Mouse (Mus musculus) lung, embryonic 16.5 days (tissue): ENCODE measurements around the gene Slc16a1. TPM values are rescaled to one million over a fixed set of nuclear protein-coding genes. Genes with fewer than 3 reads are reported as not detected.

Source experiments
- ATAC-seq: fragments of 200-750 bp; cut with Nextera tagmentation; 2 replicates; pipeline ENCODE4 v1.8.0; 2017; ENCODE audit warnings: low read depth, mild to moderate bottlenecking, moderate library complexity
- H3K27ac ChIP-seq: fragments of 300-500 bp; sonication (generic); 2 replicates; pipeline ENCODE4 v1.5.1; 2014; ENCODE audit warnings: mild to moderate bottlenecking, control low read depth, low read length
- H3K27me3 ChIP-seq: fragments of 300-500 bp; sonication (generic); 2 replicates; pipeline ENCODE4 v1.6.1; 2014; ENCODE audit warnings: low read depth, low read length, mixed read lengths; ENCODE audit not compliant: control insufficient read depth, insufficient read depth
- H3K36me3 ChIP-seq: fragments of 300-500 bp; sonication (generic); 2 replicates; pipeline ENCODE4 v1.6.1; 2014; ENCODE audit warnings: low read length; ENCODE audit not compliant: control insufficient read depth, insufficient read depth
- H3K4me1 ChIP-seq: fragments of 300-500 bp; sonication (generic); replicated peaks from 2 replicates; pipeline ENCODE4 v1.6.1; 2014; ENCODE audit warnings: low read length, mixed read lengths; ENCODE audit not compliant: control insufficient read depth, insufficient read depth
- H3K4me2 ChIP-seq: fragments of 300-500 bp; sonication (generic); 2 replicates; pipeline ENCODE4 v1.6.1; 2014; ENCODE audit warnings: low read depth, low read length, control low read depth
- H3K4me3 ChIP-seq: fragments of 300-500 bp; sonication (generic); 2 replicates; pipeline ENCODE4 v1.5.1; 2014; ENCODE audit warnings: mild to moderate bottlenecking, low read length, control low read depth
- H3K9ac ChIP-seq: fragments of 300-500 bp; sonication (generic); 2 replicates; pipeline ENCODE4 v1.6.1; 2014; ENCODE audit warnings: low read length, control low read depth
- H3K9me3 ChIP-seq: fragments of 300-500 bp; sonication (generic); 2 replicates; pipeline ENCODE4 v1.6.1; 2016; ENCODE audit warnings: low read length; ENCODE audit not compliant: control insufficient read depth
- WGBS: fragments of 180-500 bp; shearing (Covaris S2); extraction: QIAGEN DNeasy Blood & Tissue Kit; methylation state at CpG from one replicate; pipeline ENCODE4 v1.1.7; 2014; 5-methylcytosine and 5-hydroxymethylcytosine counted together
- polyA plus RNA-seq: library from polyadenylated mRNA; unstranded; fragments of >200 nt; fragmentation: Nextera tagmentation; extraction: Ambion mirVana; gene quantifications from 2 replicates; pipeline ENCODE4 v1.2.1, GENCODE M21; 2015

The Slc16a1 gene
- polyA plus RNA-seq, 1 experiment from 2014 or later = 28.0 TPM

DNA sequence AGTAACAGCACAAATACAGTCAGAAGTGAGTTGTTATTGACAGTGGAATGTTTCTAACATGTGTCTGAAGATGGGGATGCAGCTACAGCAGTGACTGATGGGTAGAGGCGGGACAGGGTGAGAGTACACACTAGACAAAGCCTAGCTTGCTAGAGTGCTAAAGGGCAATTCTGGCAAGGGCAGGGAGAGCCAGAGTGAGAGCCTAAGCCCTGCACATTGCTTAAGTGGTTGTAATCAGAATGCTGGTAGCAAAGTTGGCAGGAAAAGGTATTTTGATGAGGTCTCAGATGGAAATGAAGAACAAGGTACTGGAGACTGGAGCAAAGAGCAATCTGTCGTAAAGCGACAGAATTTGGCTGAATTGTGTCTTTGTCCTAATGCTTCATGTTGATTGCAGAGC lies 26.5 kb upstream of the Slc16a1 start:
- H3K4me2 ChIP-seq = no peak overlapping the region

DNA sequence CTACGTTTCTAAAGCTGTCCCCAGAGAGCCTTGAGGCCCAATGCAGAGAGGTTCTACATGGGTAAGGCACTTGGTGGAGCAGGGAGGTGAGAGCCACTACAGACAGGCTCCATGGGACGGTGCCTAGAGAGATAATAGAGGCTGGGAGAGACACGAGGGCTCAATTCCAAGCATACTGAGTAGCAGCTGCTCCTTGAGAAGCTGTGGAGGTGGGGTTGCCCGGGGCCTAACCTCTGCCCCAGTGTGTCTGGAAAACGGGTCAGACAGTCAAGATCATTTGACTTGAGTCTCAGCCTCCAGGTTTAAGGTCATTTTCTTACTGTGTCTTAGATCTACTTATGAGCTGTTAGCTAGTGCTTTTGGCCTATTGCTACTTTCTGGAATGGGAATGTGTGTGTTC lies 25.4 kb upstream of the Slc16a1 start:
- no peak overlapping the region for H3K27ac ChIP-seq
- H3K27me3 ChIP-seq = no peaks in the 10 kb centered on the region
- H3K4me2 ChIP-seq = no peak overlapping the region
- H3K4me1 ChIP-seq = no peaks in the 10 kb centered on the region
- H3K4me3 ChIP-seq = no peak overlapping the region
- 53% methylated on average over 5 of the region's 5 CpGs for WGBS
- H3K36me3 ChIP-seq = no peaks in the 10 kb centered on the region
- no peak for ATAC-seq
- no peak overlapping the region for H3K9ac ChIP-seq
- no peaks in the 10 kb centered on the region for H3K9me3 ChIP-seq

More for the DNA sequence above, 26.5 kb upstream of the Slc16a1 start:
- ATAC-seq = no peak
- 89% methylated on average over 3 of the region's 3 CpGs for WGBS
- Histone ChIP-seq H3K4me1 (no peaks in the 10 kb centered on the region), H3K27ac (no peak overlapping the region), H3K9ac (no peak overlapping the region), H3K36me3 (no peaks in the 10 kb centered on the region), H3K27me3 (no peaks in the 10 kb centered on the region), H3K9me3 (no peaks in the 10 kb centered on the region), H3K4me3 (no peak overlapping the region)

DNA sequence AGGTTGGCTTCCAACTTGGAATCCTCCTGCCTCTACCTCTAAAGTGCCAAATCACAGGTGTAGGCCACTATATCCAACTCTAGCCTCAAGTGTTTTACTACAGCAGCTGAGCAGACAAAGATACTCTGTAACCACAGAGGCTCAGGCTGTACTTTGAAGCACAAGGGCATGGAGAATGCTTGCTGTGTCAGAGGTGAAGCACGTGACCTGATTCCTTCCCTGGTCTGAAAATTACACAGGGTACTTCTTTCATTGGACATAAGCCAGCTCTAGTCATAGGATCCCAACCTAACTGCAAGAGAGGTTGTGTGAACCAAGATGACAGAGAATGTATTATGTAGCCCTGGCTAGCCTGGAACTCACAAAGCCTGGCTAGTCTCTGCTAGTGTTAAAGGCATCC lies 24.4 kb upstream of the Slc16a1 start:
- no peaks in the 10 kb centered on the region for H3K9me3 ChIP-seq
- no peak overlapping the region for H3K4me3 ChIP-seq
- WGBS = 72% methylated on average over 1 of the region's 1 CpGs
- no peak overlapping the region for H3K9ac ChIP-seq
- no peak overlapping the region for H3K4me2 ChIP-seq
- ATAC-seq = no peak
- H3K27ac ChIP-seq = no peak overlapping the region
- no peaks in the 10 kb centered on the region for H3K36me3 ChIP-seq
- no peaks in the 10 kb centered on the region for H3K4me1 ChIP-seq
- no peaks in the 10 kb centered on the region for H3K27me3 ChIP-seq

DNA sequence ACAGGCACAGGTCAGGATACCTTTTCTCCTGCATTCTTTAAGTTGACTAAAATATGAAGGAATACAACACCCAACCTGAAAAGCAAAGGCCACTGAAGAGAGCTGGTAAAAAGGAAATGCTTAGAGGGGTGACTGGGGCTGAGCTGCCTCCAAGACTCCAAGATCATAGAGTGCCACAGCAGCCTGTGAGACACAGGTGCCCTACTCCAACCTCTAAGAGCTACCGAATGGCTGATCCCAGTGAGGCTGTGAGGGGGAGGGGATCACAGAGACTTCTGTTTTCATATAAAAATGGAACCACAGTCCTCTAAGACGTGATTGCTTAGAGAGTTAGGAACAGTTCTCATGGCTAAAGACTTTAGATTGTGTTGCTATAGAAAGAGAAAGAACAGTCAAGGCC lies 23.3 kb upstream of the Slc16a1 start:
- no peak overlapping the region for H3K27ac ChIP-seq
- 68% methylated on average over 2 of the region's 2 CpGs for WGBS

DNA sequence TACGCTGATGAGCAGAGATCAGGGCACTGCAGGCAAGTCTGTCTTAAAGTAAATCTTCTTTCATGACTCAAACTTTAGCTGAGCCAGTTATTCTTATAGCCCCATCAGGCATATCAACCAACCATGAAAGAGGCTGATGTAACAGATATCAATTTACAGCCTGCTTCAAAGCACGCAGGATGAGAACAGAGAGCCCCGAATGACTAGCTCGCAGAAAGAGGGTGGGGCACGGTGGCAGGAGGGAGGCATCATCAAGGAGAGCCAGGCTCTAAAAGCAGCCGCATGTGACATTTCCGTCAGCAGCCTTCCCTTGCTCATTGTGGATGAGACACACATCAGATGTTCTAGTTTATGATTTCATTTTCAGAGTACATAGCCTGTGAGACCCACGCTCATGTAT lies 22.3 kb upstream of the Slc16a1 start:
- Histone ChIP-seq H3K9ac (no peak overlapping the region), H3K36me3 (no peaks in the 10 kb centered on the region), H3K27me3 (no peaks in the 10 kb centered on the region), H3K27ac (no peak overlapping the region), H3K4me1 (no peaks in the 10 kb centered on the region), H3K4me3 (no peak overlapping the region), H3K9me3 (no peaks in the 10 kb centered on the region), H3K4me2 (no peak overlapping the region)
- no peak for ATAC-seq
- WGBS = 38% methylated on average over 8 of the region's 8 CpGs

More for the DNA sequence above, 23.3 kb upstream of the Slc16a1 start:
- H3K9me3 ChIP-seq = no peaks in the 10 kb centered on the region
- H3K27me3 ChIP-seq = no peaks in the 10 kb centered on the region
- H3K4me1 ChIP-seq = no peaks in the 10 kb centered on the region
- no peak overlapping the region for H3K9ac ChIP-seq
- no peak for ATAC-seq
- H3K36me3 ChIP-seq = no peaks in the 10 kb centered on the region
- H3K4me3 ChIP-seq = no peak overlapping the region
- no peak overlapping the region for H3K4me2 ChIP-seq

DNA sequence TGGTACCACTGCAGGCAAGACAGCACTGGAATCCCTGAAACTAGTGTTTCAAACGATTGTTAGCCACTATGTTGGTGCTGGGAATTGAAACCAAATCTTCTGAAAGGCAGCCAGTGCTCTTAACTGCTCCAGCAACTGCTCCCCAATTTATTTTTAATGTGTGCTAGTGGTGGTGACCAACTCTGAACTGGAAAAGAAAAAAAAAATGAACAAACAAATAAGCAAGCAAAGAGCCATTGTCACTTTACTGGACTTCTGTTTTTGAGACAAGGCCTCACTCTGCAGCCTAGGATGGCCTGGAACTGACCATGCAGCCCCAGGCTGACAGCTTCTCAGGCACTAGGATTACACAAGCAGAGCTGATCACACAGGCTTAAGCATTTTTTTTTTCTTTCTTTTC lies 16.6 kb upstream of the Slc16a1 start:
- H3K4me2 ChIP-seq = no peak overlapping the region
- H3K27me3 ChIP-seq = no peaks in the 10 kb centered on the region
- no peak for ATAC-seq
- no peak overlapping the region for H3K9ac ChIP-seq
- no peaks in the 10 kb centered on the region for H3K36me3 ChIP-seq
- no peak overlapping the region for H3K4me3 ChIP-seq
- 33% methylated on average over 1 of the region's 1 CpGs for WGBS
- no peaks in the 10 kb centered on the region for H3K9me3 ChIP-seq
- no peak overlapping the region for H3K27ac ChIP-seq
- no peaks in the 10 kb centered on the region for H3K4me1 ChIP-seq

DNA sequence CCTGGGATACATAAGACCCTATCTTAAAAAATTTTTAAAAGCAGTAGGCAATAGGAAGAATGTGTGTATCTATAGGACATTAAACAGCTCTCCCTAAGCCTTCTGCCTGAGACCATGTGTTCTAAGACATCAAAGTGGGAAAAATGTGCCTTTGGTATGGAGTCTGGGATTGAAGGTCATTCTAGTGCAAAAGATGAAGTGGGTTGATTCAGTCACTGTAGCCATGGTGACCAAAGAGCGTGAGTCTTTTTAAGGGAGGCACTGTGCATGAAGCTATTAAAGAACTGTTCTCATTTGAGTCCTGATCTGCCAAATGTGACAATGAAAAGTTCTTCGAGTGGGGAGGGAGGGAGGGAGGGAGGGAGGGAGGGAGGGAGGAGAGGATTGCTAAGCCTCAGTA lies 8.7 kb upstream of the Slc16a1 start:
- Histone ChIP-seq H3K36me3 (no peaks in the 10 kb centered on the region), H3K4me3 (no peak overlapping the region), H3K27ac (no peak overlapping the region), H3K9me3 (no peaks in the 10 kb centered on the region), H3K9ac (no peak overlapping the region), H3K27me3 (no peaks in the 10 kb centered on the region), H3K4me1 (no peaks in the 10 kb centered on the region), H3K4me2 (no peak overlapping the region)
- 47% methylated on average over 2 of the region's 2 CpGs for WGBS
- no peak for ATAC-seq

DNA sequence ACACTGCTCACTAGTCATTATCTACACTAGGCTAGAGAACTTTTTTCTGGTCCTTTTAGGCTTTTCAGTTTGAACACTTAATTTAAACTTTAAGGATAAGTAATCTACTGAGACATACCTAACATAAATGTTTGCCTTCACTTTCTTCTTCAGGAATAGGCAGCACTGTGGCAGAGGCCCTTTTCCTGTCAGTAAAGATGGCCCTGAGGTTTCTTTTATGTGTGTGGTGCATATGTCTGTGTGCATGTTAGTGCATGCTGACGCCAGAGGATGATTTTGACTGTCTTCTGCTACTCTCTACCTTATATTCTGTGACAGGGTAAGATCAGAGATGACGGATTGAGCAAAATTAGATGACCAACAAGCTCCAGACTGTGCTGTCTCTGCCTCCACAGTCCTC lies 7.5 kb upstream of the Slc16a1 start:
- 83% methylated on average over 2 of the region's 2 CpGs for WGBS
- H3K4me3 ChIP-seq = no peak overlapping the region
- H3K4me2 ChIP-seq = no peak overlapping the region
- no peaks in the 10 kb centered on the region for H3K27me3 ChIP-seq
- no peak overlapping the region for H3K9ac ChIP-seq
- no peaks in the 10 kb centered on the region for H3K9me3 ChIP-seq
- no peak overlapping the region for H3K27ac ChIP-seq
- no peak for ATAC-seq
- H3K36me3 ChIP-seq = no peaks in the 10 kb centered on the region
- H3K4me1 ChIP-seq = no peaks in the 10 kb centered on the region

DNA sequence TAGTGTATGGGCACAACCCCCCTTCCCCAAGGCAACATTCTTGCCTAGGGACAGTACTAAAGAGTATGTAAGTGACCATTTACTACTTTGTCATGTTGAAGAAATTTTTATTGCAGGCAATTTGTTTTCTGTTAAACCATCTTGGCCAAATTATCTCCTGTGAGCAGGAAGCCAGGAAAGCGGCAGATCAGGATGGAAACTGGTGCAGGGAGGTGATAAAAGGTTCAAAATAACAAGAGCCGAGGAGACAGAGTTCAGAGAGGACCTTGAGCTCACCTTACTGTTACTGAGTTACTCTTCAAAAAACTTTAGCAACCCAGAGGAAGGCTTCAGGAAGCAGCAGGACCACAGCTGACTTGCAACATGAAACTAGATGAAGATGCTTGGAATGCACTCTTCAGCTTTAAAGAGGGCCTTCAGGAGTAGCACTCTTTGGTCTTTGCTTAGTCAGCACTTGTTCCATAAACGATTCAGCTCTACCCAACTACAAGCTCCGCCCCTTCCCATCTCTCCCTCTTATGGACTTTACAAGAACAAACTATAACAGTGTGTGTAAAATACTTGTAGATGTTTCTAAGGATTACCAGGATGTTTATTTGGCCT lies 5.8 kb upstream of the Slc16a1 start:
- no peak for ATAC-seq
- Histone ChIP-seq H3K9me3 (no peaks in the 10 kb centered on the region), H3K27ac (no peak overlapping the region), H3K4me2 (no peak overlapping the region), H3K9ac (no peak overlapping the region), H3K27me3 (no peaks in the 10 kb centered on the region), H3K4me3 (no peak overlapping the region), H3K36me3 (no peaks in the 10 kb centered on the region), H3K4me1 (no peaks in the 10 kb centered on the region; the same call in 1 of the 2 replicates)
- 64% methylated on average over 4 of the region's 4 CpGs for WGBS

DNA sequence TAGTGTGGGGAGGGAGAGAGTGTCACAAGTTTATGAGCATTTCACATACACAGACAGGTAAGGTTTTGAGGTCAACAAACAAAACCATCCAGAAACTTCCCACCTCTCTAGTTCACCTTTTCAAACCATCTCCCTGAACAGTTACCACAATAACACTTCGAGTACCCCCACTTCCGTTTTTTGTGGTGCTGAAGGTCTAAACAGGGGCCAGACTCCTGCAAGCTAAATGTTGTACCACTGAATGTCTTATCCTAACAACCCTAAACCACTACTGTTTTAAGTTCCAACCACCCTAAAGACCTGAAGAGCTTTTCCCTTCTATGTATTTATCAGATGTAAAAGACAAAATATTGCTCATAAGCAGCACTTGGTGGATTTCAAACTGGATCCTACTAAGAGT lies 2.0 kb upstream of the Slc16a1 start:
- Histone ChIP-seq H3K9me3 (no peaks in the 10 kb centered on the region), H3K4me3 (no peak overlapping the region), H3K27me3 (no peaks in the 10 kb centered on the region), H3K9ac (no peak overlapping the region), H3K4me1 (peaks cover 3% of the 10 kb centered on the region), H3K4me2 (no peak overlapping the region), H3K27ac (no peak overlapping the region), H3K36me3 (no peaks in the 10 kb centered on the region)
- no peak for ATAC-seq
- WGBS = 77% methylated on average over 2 of the region's 2 CpGs
